Mouse (Mus musculus) neural tube, embryonic 14.5 days (tissue): ENCODE measurements around the gene Ccdc57. TPM values are rescaled to one million over a fixed set of nuclear protein-coding genes. Genes with fewer than 3 reads are reported as not detected.

Experiments used
- ATAC-seq: fragments of 200-750 bp; cut with Nextera tagmentation; 2 replicates; pipeline ENCODE4 v1.8.0; 2017; ENCODE audit warnings: low read depth, mild to moderate bottlenecking, moderate TSS enrichment, moderate library complexity
- H3K27ac ChIP-seq: fragments of 300-500 bp; sonication (generic); 2 replicates; pipeline ENCODE4 v1.5.1; 2014; ENCODE audit warnings: low read depth, mild to moderate bottlenecking, control low read depth, low read length, moderate library complexity, mixed read lengths
- H3K27me3 ChIP-seq: fragments of 300-500 bp; sonication (generic); 2 replicates; pipeline ENCODE4 v1.6.1; 2014; ENCODE audit warnings: low read length; ENCODE audit not compliant: control insufficient read depth, insufficient read depth
- H3K36me3 ChIP-seq: fragments of 300-500 bp; sonication (generic); 2 replicates; pipeline ENCODE4 v1.6.1; 2014; ENCODE audit warnings: low read length, mixed read lengths; ENCODE audit not compliant: control insufficient read depth, insufficient read depth
- H3K4me1 ChIP-seq: fragments of 300-500 bp; sonication (generic); 2 replicates; pipeline ENCODE4 v1.6.1; 2014; ENCODE audit warnings: low read length; ENCODE audit not compliant: control insufficient read depth, insufficient read depth
- H3K4me2 ChIP-seq: fragments of 300-500 bp; sonication (generic); 2 replicates; pipeline ENCODE4 v1.6.1; 2014; ENCODE audit warnings: mild to moderate bottlenecking, low read depth, low read length, control low read depth
- H3K4me3 ChIP-seq: fragments of 300-500 bp; sonication (generic); 2 replicates; pipeline ENCODE4 v1.5.1; 2014; ENCODE audit warnings: low read depth, low read length, control low read depth, mixed read lengths
- H3K9ac ChIP-seq: fragments of 300-500 bp; sonication (generic); replicated peaks from 2 replicates; pipeline ENCODE4 v1.6.1; 2014; ENCODE audit warnings: low read depth, mild to moderate bottlenecking, control low read depth, low read length, mixed read lengths
- H3K9me3 ChIP-seq: fragments of 300-500 bp; sonication (generic); 2 replicates; pipeline ENCODE4 v1.6.1; 2016; ENCODE audit warnings: low read length; ENCODE audit not compliant: control insufficient read depth
- WGBS: fragments of 180-500 bp; shearing (Covaris S2); extraction: QIAGEN DNeasy Blood & Tissue Kit; methylation state at CpG from one replicate; pipeline ENCODE4 v1.1.7; 2014; 5-methylcytosine and 5-hydroxymethylcytosine counted together
- polyA plus RNA-seq: library from polyadenylated mRNA; unstranded; fragments of >200 nt; fragmentation: Nextera tagmentation; extraction: Ambion mirVana; gene quantifications from 2 replicates; pipeline ENCODE4 v1.2.1, GENCODE M21; 2014

Ccdc57 gene
- polyA plus RNA-seq, 1 experiment from 2014 or later = 6.7 TPM

- no peak for ATAC-seq
- no peaks in the 10 kb centered on the region for H3K4me1 ChIP-seq
- no peak overlapping the region for H3K27ac ChIP-seq
- no peaks in the 10 kb centered on the region for H3K9me3 ChIP-seq
- no peak overlapping the region for H3K4me2 ChIP-seq
- H3K27me3 ChIP-seq = no peaks in the 10 kb centered on the region
- H3K9ac ChIP-seq = no peak overlapping the region
- H3K36me3 ChIP-seq = peaks cover 15% of the 10 kb centered on the region; the same call in 1 of the 2 replicates
- no peak overlapping the region for H3K4me3 ChIP-seq
- WGBS = 95% methylated on average over 3 of the region's 3 CpGs
Observed at GRCm38 (mm10) chr11:120922528-120922927, 10.1 kb downstream of the Ccdc57 start.

GRCm38 (mm10) chr11:120917756-120918155 is 14.9 kb downstream of the Ccdc57 start:
- Histone ChIP-seq H3K4me3 (no peak overlapping the region), H3K4me1 (no peaks in the 10 kb centered on the region), H3K27ac (no peak overlapping the region), H3K36me3 (peaks cover 17% of the 10 kb centered on the region; the same call in 1 of the 2 replicates), H3K9ac (no peak overlapping the region), H3K9me3 (no peaks in the 10 kb centered on the region), H3K4me2 (no peak overlapping the region), H3K27me3 (no peaks in the 10 kb centered on the region)
- 95% methylated on average over 5 of the region's 5 CpGs for WGBS
- ATAC-seq = no peak

GRCm38 (mm10) chr11:120916477-120916876 is 16.2 kb downstream of the Ccdc57 start:
- Histone ChIP-seq H3K27ac (no peak overlapping the region), H3K4me1 (no peaks in the 10 kb centered on the region), H3K4me3 (no peak overlapping the region), H3K9ac (no peak overlapping the region), H3K4me2 (no peak overlapping the region), H3K27me3 (no peaks in the 10 kb centered on the region), H3K9me3 (no peaks in the 10 kb centered on the region), H3K36me3 (peaks cover 15% of the 10 kb centered on the region; the same call in 1 of the 2 replicates)
- no peak for ATAC-seq
- 84% methylated on average over 3 of the region's 3 CpGs for WGBS

- Histone ChIP-seq H3K27me3 (no peaks in the 10 kb centered on the region), H3K4me2 (no peak overlapping the region), H3K9ac (no peak overlapping the region), H3K4me1 (no peaks in the 10 kb centered on the region), H3K27ac (no peak overlapping the region), H3K9me3 (no peaks in the 10 kb centered on the region), H3K4me3 (no peak overlapping the region), H3K36me3 (peaks cover 8% of the 10 kb centered on the region; the same call in 1 of the 2 replicates)
- ATAC-seq = no peak
- WGBS = 93% methylated on average over 4 of the region's 4 CpGs
Observed at GRCm38 (mm10) chr11:120913796-120914195, 18.9 kb downstream of the Ccdc57 start.

GRCm38 (mm10) chr11:120905430-120905873 is 27.2 kb downstream of the Ccdc57 start:
- H3K27me3 ChIP-seq = no peaks in the 10 kb centered on the region
- peak; percentile 58; the same call in 1 of the 2 replicates for ATAC-seq
- H3K27ac ChIP-seq = no peak overlapping the region
- H3K9me3 ChIP-seq = no peaks in the 10 kb centered on the region
- no peak overlapping the region for H3K9ac ChIP-seq
- no peaks in the 10 kb centered on the region for H3K4me1 ChIP-seq
- no peak overlapping the region for H3K4me3 ChIP-seq
- no peaks in the 10 kb centered on the region for H3K36me3 ChIP-seq
- WGBS = 32% methylated on average over 1 of the region's 1 CpGs
- no peak overlapping the region for H3K4me2 ChIP-seq

- WGBS = 98% methylated on average over 3 of the region's 3 CpGs
- Histone ChIP-seq H3K9ac (no peak overlapping the region), H3K27ac (no peak overlapping the region), H3K4me2 (no peak overlapping the region), H3K4me3 (no peak overlapping the region), H3K36me3 (no peaks in the 10 kb centered on the region), H3K4me1 (no peaks in the 10 kb centered on the region), H3K9me3 (no peaks in the 10 kb centered on the region), H3K27me3 (no peaks in the 10 kb centered on the region)
- ATAC-seq = no peak
Observed at GRCm38 (mm10) chr11:120904561-120904960, 28.1 kb downstream of the Ccdc57 start.

GRCm38 (mm10) chr11:120903159-120903850 is 29.4 kb downstream of the Ccdc57 start:
- no peaks in the 10 kb centered on the region for H3K9me3 ChIP-seq
- H3K4me2 ChIP-seq = no peak overlapping the region
- 82% methylated on average over 24 of the region's 24 CpGs for WGBS
- no peaks in the 10 kb centered on the region for H3K27me3 ChIP-seq
- no peak overlapping the region; the same call in 1 of the 2 replicates for H3K9ac ChIP-seq
- H3K36me3 ChIP-seq = no peaks in the 10 kb centered on the region
- no peaks in the 10 kb centered on the region for H3K4me1 ChIP-seq
- no peak overlapping the region for H3K4me3 ChIP-seq
- no peak for ATAC-seq
- no peak overlapping the region for H3K27ac ChIP-seq

GRCm38 (mm10) chr11:120902487-120903142 is 30.1 kb downstream of the Ccdc57 start:
- WGBS = 49% methylated on average over 10 of the region's 10 CpGs
- no peaks in the 10 kb centered on the region for H3K9me3 ChIP-seq
- ATAC-seq = no peak
- H3K4me3 ChIP-seq = no peak overlapping the region
- 0 out of 2 replicates have a peak, but pooled peaks cover under 1% of the 10 kb centered on the region for H3K36me3 ChIP-seq
- no peak overlapping the region for H3K9ac ChIP-seq
- no peaks in the 10 kb centered on the region for H3K27me3 ChIP-seq
- H3K27ac ChIP-seq = no peak overlapping the region
- no peaks in the 10 kb centered on the region for H3K4me1 ChIP-seq
- H3K4me2 ChIP-seq = no peak overlapping the region
